Mouse (Mus musculus) lung, adult 2 months (tissue): ENCODE results near the gene Ttll11.

Experiments used
- CTCF ChIP-seq: fragments of 200-500 bp; IDR thresholded peaks from 2 replicates; pipeline ENCODE4 v1.5.1; 2011; ENCODE audit warnings: mild to moderate bottlenecking, low read length, control low read depth; ENCODE audit not compliant: insufficient read depth
- POLR2A ChIP-seq: fragments of 200-500 bp; IDR thresholded peaks from 2 replicates; pipeline ENCODE4 v1.6.1; 2011; ENCODE audit warnings: low read depth, mild to moderate bottlenecking, control low read depth, low read length, borderline replicate concordance; ENCODE audit errors: extremely low read depth

DNA sequence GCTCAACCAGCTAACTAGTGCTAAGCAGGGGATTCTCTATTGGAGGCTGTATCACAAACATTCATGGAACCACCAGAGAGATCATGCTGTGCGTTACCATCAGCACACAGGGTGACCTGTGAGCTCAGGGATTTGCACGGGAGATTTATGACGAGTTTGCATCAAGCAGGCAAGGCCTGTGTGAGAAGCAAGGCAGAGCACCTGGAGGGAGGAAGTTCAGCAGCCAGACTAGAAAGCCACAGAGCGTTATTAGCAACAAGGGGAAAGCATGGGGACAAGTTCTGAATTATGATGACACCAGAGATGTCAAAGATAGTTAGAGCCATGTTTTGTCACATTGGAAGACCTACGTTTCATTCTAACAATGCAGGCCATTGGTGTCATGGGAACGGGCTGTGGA, 72.1 kb downstream of the Ttll11 start:
- TF ChIP-seq CTCF (no peak), POLR2A (no peak)
